Mouse (Mus musculus): ENCODE data around the gene 1700109H08Rik. TPM values are rescaled to one million over a fixed set of nuclear protein-coding genes. Genes with fewer than 3 reads are reported as not detected.
A peak's percentile ranks its signal among the peaks of the same experiment; 100 is the strongest.
"Not testable (repeated sequence)": the region's sequence is repeated elsewhere in the genome, so short reads cannot be mapped to it uniquely, and the experiment has no call there.

Gene 1700109H08Rik
- polyA plus RNA-seq, 1 experiment = 2.7 TPM

DNA sequence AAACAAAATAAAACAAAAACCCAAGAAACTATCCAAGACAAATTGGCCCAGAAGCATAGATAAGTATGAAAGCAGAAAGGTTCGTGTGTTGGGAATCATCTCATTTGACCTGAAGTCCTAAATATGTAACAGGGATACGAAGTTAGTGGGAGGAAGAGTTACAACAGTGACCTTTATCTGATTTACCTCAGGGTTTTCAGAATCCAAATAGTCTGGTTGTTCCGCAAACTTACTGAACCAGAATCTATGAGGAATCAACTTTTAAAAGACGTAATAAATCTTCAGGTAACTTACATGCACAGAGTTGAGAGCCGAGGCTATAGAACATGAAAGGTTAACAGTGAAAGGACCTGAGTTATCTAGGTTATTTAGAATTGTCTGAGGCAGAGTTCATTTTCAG is 27.4 kb downstream of the 1700109H08Rik start:
- DNase-seq (ENCODE audit: low read depth) = peak; percentile 92

DNA sequence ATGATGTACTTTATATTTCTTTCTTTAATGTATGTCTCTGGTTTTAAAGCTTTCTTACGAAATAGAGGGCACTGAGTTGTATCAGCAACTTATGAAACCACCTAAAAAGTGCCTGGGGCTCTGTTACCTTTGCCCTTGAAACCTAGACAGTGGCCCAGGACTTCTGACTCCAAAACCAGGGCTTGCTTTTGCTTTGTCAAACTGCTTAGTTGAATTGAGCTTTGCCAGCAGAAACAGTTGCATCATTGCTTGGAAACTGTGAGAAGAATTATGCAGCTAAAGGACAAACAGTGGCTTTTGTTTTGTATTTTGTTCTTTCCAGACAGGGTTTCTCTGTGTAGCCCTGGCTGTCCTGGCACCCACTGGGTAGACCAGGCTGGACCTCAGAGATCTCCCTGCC is 28.9 kb downstream of the 1700109H08Rik start:
- peak; percentile 83 for DNase-seq (ENCODE audit: low read depth)

DNA sequence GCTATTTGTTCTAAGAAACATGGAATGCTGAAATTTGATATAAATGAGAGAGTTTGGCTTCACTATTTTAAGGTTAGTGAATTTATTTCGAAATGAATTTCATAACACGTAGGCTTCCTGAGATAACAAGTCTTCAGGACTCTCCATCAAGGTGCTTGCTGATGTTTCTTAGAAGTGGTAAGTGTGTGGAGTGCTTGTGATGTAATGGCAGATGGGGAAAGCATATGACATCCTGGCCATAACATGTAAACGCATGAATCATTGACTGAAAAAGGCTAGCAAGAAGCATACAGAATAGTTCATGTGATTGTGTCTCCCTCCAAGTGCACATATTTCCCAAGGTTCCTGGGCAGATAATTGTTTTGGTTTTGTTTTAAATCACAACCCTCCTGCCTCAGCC is 29.4 kb downstream of the 1700109H08Rik start:
- DNase-seq (ENCODE audit: low read depth) = no peak

DNA sequence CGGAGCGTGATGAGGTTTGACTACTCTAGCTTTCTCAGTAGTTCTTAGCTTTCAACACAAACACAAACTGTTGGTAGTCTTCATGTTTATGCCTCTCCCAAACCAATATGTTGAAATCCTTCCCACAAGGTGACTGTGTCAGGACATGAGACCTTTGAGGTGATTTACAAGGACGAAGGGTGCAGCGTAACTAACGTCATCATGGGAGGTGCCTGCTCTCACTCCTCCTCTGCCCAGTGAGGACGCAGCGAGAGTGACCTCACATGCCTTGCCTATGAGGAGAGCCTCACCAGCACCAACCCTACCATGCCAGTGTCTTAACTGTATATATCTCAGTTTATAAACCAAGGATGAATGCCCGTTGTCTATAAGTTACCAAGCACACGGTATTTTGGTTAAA is 35.7 kb downstream of the 1700109H08Rik start:
- no peak for DNase-seq (ENCODE audit: low read depth)

DNA sequence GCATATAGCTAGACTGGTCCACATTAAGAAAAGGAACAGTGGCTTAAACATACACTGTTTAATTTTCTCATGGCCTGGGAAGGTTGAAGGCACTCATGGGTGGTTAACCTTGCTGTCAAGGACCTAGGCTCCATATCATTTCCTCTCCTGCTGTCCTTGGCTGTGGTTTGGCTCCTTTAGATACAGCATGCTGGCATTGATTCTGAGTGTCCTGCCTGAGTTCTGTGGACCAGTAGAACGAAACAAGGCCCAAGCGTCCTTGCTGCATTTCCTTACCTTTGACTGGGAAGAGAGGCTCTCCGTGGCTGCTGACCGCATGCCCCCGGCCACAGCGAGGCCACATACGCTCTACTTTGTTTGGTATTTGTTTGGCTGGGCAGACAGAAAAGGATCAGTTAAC is 37.9 kb downstream of the 1700109H08Rik start:
- DNase-seq (ENCODE audit: low read depth) = no peak

DNA sequence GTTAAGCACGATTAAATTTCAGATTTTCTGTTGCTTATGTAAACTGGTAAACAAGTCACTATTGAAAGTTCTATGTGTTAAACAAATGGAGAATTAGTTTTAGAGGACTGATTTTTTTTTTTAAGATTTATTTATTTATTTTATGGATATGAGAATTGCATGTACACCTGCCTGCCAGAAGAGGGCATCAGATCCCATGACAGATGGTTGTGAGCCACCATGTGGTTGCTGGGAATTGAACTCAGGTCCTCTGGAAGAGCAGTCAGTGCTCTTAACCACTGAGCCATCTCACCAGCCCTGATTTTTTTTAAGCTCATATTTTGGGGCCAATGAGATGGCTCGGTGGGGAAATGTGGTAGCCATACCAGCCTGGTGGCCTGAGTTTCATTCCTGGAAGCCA is 40.5 kb downstream of the 1700109H08Rik start:
- not testable (repeated sequence) for DNase-seq (ENCODE audit: low read depth)

DNA sequence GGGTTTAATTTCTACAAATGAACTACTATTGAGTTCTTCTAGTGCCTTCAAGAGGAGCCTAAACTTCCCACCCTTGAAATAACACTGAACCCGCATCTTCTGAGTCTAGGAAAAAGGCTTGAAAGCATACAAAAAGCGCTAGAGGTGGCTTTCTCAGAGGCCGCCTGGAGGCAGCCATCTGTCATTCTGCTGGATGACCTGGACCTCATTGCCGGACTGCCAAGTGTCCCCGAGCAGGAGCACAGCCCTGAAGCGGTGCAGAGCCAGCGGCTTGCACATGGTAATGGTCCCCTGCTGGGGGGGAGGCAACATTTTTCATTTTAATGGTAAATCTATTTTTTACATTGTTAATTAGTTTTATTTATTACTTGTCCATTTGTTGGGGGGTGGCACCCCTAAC is 49.1 kb downstream of the 1700109H08Rik start:
- no peak for DNase-seq (ENCODE audit: low read depth)

DNA sequence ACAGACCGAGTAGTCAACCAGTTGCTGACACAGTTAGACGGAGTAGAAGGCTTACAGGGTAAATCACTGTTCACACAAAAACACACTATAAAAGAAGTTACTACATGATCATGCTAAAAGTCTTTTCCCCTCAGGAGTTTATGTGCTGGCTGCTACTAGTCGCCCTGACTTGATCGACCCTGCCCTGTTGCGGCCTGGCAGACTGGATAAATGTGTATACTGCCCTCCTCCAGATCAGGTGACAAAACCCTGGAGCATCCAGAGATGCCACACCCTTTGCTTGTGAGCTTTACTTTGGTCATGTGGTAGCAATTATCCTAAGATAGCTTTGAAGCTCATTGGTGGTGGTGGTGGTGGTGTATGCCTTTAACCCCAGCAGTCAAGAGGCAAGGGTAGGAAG is 58.7 kb downstream of the 1700109H08Rik start:
- DNase-seq (ENCODE audit: low read depth) = no peak

DNA sequence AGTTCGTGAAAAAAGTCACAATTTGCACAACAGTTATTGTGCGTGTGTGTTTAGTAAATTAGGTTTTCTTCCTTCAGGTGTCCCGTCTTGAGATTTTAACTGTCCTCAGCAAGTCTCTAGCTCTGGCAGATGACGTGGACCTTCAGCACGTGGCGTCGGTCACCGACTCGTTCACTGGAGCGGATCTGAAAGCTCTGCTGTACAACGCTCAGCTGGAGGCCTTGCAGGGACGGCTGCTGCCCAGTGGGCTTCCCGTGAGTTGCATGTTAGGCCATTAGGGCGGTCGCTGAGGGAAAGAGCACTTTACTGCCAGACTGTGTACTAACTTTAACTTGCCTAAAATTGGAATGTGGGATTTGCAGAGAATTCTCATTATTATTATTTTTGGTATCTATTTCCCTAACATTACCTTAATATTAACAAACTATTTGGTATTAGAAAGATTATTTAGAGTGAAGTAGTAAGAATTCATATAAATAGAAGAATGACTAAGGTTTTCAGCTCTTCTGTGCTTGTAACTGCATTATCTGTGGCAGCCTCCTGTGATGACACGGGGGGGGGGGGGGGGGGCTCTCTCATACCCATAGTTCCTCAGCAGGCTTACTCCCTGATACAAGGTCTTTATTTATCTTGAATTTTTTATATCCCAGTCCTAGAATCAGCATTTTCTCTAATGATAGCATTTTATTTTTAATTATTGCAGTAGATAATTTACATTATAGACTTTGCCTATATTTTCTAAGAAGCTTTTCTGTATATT is 60.3 kb downstream of the 1700109H08Rik start:
- no peak for DNase-seq (ENCODE audit: low read depth)

DNA sequence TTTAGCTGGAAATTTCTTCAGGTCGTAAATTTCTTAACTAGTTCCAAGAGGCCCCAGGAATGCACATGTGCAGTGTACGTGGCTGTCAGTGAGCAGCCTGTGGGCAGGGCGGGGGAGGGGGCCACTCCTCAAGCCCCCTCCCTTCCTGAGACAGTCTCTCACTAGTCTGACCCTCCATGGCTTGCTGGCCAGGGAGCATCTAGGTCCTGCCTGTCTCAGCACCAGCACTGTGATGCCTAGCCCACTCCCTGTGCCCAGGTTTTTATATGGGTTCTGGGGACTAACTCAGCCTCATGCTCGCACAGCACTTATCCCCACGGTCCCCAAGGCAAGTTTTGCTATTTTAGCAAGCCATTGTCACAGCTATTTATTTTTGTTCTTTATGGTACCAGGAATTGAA is 60.9 kb downstream of the 1700109H08Rik start:
- DNase-seq (ENCODE audit: low read depth) = no peak

DNA sequence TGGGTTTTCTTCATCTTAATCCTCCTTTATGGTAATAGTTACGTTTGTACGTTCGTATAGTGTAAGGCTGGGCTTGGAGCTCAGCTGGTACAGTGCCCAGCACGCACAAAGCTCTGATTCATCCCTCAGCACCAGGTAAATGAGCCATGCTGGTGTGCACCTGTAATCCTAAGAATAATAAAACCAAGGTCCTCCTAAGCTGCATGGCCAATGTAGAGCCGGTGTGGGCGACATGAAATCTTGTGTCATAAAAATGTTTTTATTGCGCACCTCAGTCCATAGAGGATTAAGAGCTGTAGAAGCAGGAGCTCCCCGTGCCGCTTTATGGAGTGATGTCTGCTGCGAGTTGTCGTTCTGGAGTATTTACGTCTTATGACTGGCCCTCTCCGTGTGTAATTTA is 61.9 kb downstream of the 1700109H08Rik start:
- DNase-seq (ENCODE audit: low read depth) = peak; percentile 50

DNA sequence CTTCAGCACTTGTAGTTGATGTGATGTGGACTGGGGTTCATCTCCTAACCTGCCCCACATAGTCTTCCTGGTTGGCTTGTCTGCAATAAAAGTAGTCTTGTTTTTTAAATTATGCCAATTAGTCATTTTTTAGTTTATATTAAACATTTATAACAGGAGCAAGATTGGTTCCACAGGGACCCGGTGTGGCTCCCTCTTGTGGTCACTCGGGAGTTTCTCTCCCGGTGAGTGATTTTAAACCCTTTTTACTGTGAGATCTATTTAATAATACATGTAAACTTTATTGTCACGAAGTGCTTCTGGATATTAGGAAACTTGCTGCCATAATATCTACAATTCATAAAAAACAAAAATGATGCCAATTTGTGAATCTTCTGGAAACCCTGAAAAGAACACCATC is 62.6 kb downstream of the 1700109H08Rik start:
- DNase-seq (ENCODE audit: low read depth) = no peak

Other genes with a start within 250 kb of the 1700109H08Rik start
- 6.8 and 10.5 TPM in 2 replicates for gene Cdk6, start 230.1 kb upstream of the 1700109H08Rik start, polyA plus RNA-seq (2012; rRNA removed)
- 9.0 and 9.7 TPM in 2 replicates for gene Fam133b, start 27.7 kb upstream of the 1700109H08Rik start, polyA plus RNA-seq (2012; rRNA removed)
- gene Pex1, start 24.5 kb downstream of the 1700109H08Rik start, polyA plus RNA-seq (2012; rRNA removed) = 14.5 and 15.4 TPM in 2 replicates
- gene Rbm48, start 25.0 kb downstream of the 1700109H08Rik start, polyA plus RNA-seq (2012; rRNA removed) = 8.6 and 10.7 TPM in 2 replicates
- gene Tmbim7, start 79.6 kb downstream of the 1700109H08Rik start, polyA plus RNA-seq (2012; rRNA removed) = 0.24 and 0.67 TPM in 2 replicates
- 55.0 and 56.2 TPM in 2 replicates for gene Gatad1, start 85.6 kb downstream of the 1700109H08Rik start, polyA plus RNA-seq (2012; rRNA removed)
- gene Ankib1, start 231.4 kb downstream of the 1700109H08Rik start, polyA plus RNA-seq (2012; rRNA removed) = 9.5 and 9.6 TPM in 2 replicates
- gene Krit1, start 231.6 kb downstream of the 1700109H08Rik start, polyA plus RNA-seq (2012; rRNA removed) = 9.7 and 9.9 TPM in 2 replicates

Data from gonadal fat pad, adult 2 months (tissue).